Mouse (Mus musculus) megakaryocyte, embryonic 14.5 days (primary cell): ENCODE measurements around the gene Camk2g. TPM values are rescaled to one million over a fixed set of nuclear protein-coding genes. Genes with fewer than 3 reads are reported as not detected.

Source experiments
- H3K27me3 ChIP-seq: replicated peaks from 2 replicates; pipeline ENCODE3; 2012; ENCODE audit warnings: inconsistent platforms
- H3K36me3 ChIP-seq: replicated peaks from 2 replicates; pipeline ENCODE3; 2012; ENCODE audit warnings: low read length, inconsistent platforms, mixed read lengths
- H3K4me1 ChIP-seq: 2 replicates; pipeline ENCODE4 v1.6.1; 2012; ENCODE audit warnings: inconsistent platforms
- H3K4me3 ChIP-seq: replicated peaks from 2 replicates; pipeline ENCODE3; 2012; ENCODE audit warnings: moderate library complexity, mild to moderate bottlenecking, inconsistent platforms
- H3K9me3 ChIP-seq: 2 replicates; pipeline ENCODE4 v1.6.1; 2012; ENCODE audit warnings: inconsistent platforms
- FLI1 ChIP-seq: IDR thresholded peaks from 2 replicates; pipeline ENCODE4 v1.6.1; 2012; ENCODE audit warnings: low read length, inconsistent platforms, mixed read lengths
- GATA1 ChIP-seq: IDR thresholded peaks from 3 replicates; pipeline ENCODE4 v1.6.1; 2012; ENCODE audit warnings: mixed read lengths, low read length, inconsistent platforms, borderline replicate concordance
- polyA plus RNA-seq: library from polyadenylated mRNA; stranded (reverse); fragments of >175 nt; gene quantifications from 2 replicates; pipeline ENCODE4 v1.2.3, GENCODE M21; 2012; ENCODE audit warnings: low replicate concordance; ENCODE audit not compliant: insufficient read depth

Camk2g gene
- polyA plus RNA-seq, 1 experiment = 12.1 TPM

- H3K4me3 ChIP-seq = no peak overlapping the region
- no peak for TF ChIP-seq GATA1
- TF ChIP-seq FLI1 = no peak
- H3K27me3 ChIP-seq = no peaks in the 10 kb centered on the region
- H3K9me3 ChIP-seq = no peaks in the 10 kb centered on the region
- H3K36me3 ChIP-seq = peaks cover 87% of the 10 kb centered on the region
- peaks cover 61% of the 10 kb centered on the region for H3K4me1 ChIP-seq
These were observed 21.9 kb downstream of the Camk2g start for GRCm38 (mm10) chr14:20771941-20772340.

- TF ChIP-seq GATA1 (no peak), FLI1 (no peak)
- peaks cover 88% of the 10 kb centered on the region for H3K36me3 ChIP-seq
These were observed 25.3 kb downstream of the Camk2g start for GRCm38 (mm10) chr14:20768581-20768980.

GRCm38 (mm10) chr14:20767936-20768335, 26.0 kb downstream of the Camk2g start:
- Histone ChIP-seq H3K36me3 (peaks cover 88% of the 10 kb centered on the region), H3K27me3 (no peaks in the 10 kb centered on the region), H3K4me3 (no peak overlapping the region), H3K4me1 (peaks cover 37% of the 10 kb centered on the region), H3K9me3 (no peaks in the 10 kb centered on the region)
- TF ChIP-seq GATA1 (no peak), FLI1 (no peak)

More at GRCm38 (mm10) chr14:20768581-20768980, 25.3 kb downstream of the Camk2g start:
- no peaks in the 10 kb centered on the region for H3K9me3 ChIP-seq
- H3K4me3 ChIP-seq = no peak overlapping the region
- no peaks in the 10 kb centered on the region for H3K27me3 ChIP-seq
- H3K4me1 ChIP-seq = peaks cover 44% of the 10 kb centered on the region

GRCm38 (mm10) chr14:20765642-20766258, 28.1 kb downstream of the Camk2g start:
- peaks cover 88% of the 10 kb centered on the region for H3K36me3 ChIP-seq
- H3K9me3 ChIP-seq = no peaks in the 10 kb centered on the region
- peaks cover 22% of the 10 kb centered on the region for H3K4me1 ChIP-seq
- H3K4me3 ChIP-seq = peak overlapping the region; percentile 83
- TF ChIP-seq FLI1 (no peak), GATA1 (no peak)
- H3K27me3 ChIP-seq = no peaks in the 10 kb centered on the region

GRCm38 (mm10) chr14:20764942-20765341, 28.9 kb downstream of the Camk2g start:
- peaks cover 88% of the 10 kb centered on the region for H3K36me3 ChIP-seq
- TF ChIP-seq GATA1 (no peak), FLI1 (no peak)

GRCm38 (mm10) chr14:20758768-20759435, 35.0 kb downstream of the Camk2g start:
- TF ChIP-seq FLI1 = no peak
- TF ChIP-seq GATA1 = no peak
- Histone ChIP-seq H3K4me3 (no peak overlapping the region), H3K36me3 (peaks cover 99% of the 10 kb centered on the region), H3K9me3 (no peaks in the 10 kb centered on the region), H3K27me3 (no peaks in the 10 kb centered on the region), H3K4me1 (peaks cover 10% of the 10 kb centered on the region; the same call in 1 of the 2 replicates)

More at GRCm38 (mm10) chr14:20764942-20765341, 28.9 kb downstream of the Camk2g start:
- Histone ChIP-seq H3K9me3 (no peaks in the 10 kb centered on the region), H3K27me3 (no peaks in the 10 kb centered on the region), H3K4me3 (no peak overlapping the region), H3K4me1 (peaks cover 20% of the 10 kb centered on the region)

- Histone ChIP-seq H3K36me3 (peaks cover 95% of the 10 kb centered on the region), H3K9me3 (no peaks in the 10 kb centered on the region), H3K4me3 (no peak overlapping the region), H3K4me1 (peaks cover 6% of the 10 kb centered on the region; the same call in 1 of the 2 replicates), H3K27me3 (no peaks in the 10 kb centered on the region)
- no peak for TF ChIP-seq GATA1
These were observed 36.4 kb downstream of the Camk2g start for GRCm38 (mm10) chr14:20757370-20757907.

GRCm38 (mm10) chr14:20753792-20754191, 40.1 kb downstream of the Camk2g start:
- H3K27me3 ChIP-seq = no peaks in the 10 kb centered on the region
- H3K4me1 ChIP-seq = peaks cover 5% of the 10 kb centered on the region; the same call in 1 of the 2 replicates
- TF ChIP-seq GATA1 (no peak), FLI1 (no peak)
- peaks cover 79% of the 10 kb centered on the region for H3K36me3 ChIP-seq
- H3K9me3 ChIP-seq = no peaks in the 10 kb centered on the region
- H3K4me3 ChIP-seq = no peak overlapping the region

GRCm38 (mm10) chr14:20750503-20750902, 43.4 kb downstream of the Camk2g start:
- Histone ChIP-seq H3K4me1 (peaks cover 11% of the 10 kb centered on the region), H3K9me3 (no peaks in the 10 kb centered on the region), H3K27me3 (no peaks in the 10 kb centered on the region), H3K36me3 (peaks cover 78% of the 10 kb centered on the region), H3K4me3 (no peak overlapping the region)
- TF ChIP-seq FLI1 = no peak
- no peak for TF ChIP-seq GATA1

- Histone ChIP-seq H3K27me3 (no peaks in the 10 kb centered on the region), H3K4me1 (peaks cover 10% of the 10 kb centered on the region), H3K36me3 (peaks cover 78% of the 10 kb centered on the region), H3K4me3 (no peak overlapping the region), H3K9me3 (no peaks in the 10 kb centered on the region)
- TF ChIP-seq FLI1 = no peak
- TF ChIP-seq GATA1 = no peak
These were observed 44.3 kb downstream of the Camk2g start for GRCm38 (mm10) chr14:20749494-20750051.
